Mouse (Mus musculus) stomach, postnatal 0 days (tissue): ENCODE measurements at regions not wholly inside any gene's neighbourhood (a gene's known extent, or its start where the extent isn't known, plus 50 kb on each side); places are given as distances from the start of the nearest gene placed in this dataset.

Source experiments
- CTCF ChIP-seq: IDR thresholded peaks from 2 replicates; pipeline ENCODE4 v1.5.1; 2016; ENCODE audit warnings: antibody characterized with exemption, low read depth, mild to moderate bottlenecking, moderate library complexity
- EP300 ChIP-seq: optimal IDR thresholded peaks from 2 replicates; pipeline ENCODE3; 2016; ENCODE audit warnings: antibody characterized with exemption

DNA sequence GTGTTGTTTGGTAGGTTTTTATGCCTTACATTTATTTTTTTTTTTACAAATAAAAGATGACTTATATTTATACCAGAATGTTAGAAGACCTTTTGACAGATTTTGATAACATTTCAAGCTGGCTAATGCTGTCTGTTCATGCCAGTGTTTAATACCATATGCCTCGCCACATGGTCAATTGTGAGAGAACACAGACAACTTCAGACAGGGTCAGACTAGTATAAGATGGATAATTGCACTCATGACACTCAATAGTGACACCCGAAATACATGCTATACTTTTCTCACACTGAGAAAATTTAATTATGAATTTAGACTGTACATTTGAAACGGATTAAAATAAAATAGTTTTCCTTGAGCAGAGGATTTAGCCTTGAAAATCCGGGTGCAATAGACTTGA is 769.9 kb downstream of the Slitrk6 start:
- TF ChIP-seq CTCF, result no peak
- TF ChIP-seq EP300, result no peak
